Mouse (Mus musculus): ENCODE data around the gene Gm45140. TPM values are rescaled to one million over a fixed set of nuclear protein-coding genes. Genes with fewer than 3 reads are reported as not detected.
"Not testable (repeated sequence)": the region's sequence is repeated elsewhere in the genome, so short reads cannot be mapped to it uniquely, and the experiment has no call there.

Gm45140 gene
- total RNA-seq, 2 experiments from 2014 or later, result 1.8 to 3.4 TPM

DNA sequence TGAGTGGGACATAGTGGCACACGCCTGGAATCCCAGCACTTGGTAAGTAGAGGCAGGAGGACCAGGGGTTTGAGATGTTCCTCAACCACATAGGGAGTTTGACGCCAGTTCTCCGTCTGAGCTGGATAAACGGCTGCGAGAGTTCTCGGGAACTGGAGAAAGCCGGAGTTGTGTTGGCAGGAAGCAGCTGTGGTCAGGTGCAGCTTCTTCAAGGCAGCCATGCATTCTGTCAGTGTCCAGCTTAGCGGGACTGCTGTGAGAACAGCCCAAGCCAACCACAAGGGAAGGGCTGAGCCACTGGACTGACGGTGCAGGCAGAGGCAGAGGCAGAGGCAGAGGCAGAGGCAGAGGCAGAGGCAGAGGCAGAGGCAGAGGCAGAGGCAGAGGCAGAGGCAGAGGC is 60.7 kb downstream of the Gm45140 start:
- DNase-seq, result no peak

DNA sequence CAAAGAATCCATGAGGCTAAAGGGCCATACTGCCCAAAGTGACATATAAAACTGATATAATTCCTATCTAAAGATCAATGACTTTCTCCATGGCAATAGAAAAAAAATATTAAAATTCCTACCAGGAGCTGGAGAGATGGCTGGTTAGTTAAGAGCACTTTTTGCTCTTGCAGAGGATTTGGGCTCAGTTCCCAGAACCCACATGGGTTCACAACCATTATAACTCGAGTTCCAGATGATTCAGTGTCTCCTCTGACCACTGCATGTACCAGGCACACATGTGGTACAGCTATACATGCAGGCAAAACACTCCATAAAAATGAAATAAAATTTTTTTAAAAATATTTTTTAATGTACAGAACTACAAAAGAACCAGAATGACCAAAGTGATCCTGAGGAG is 61.1 kb downstream of the Gm45140 start:
- no peak for DNase-seq

DNA sequence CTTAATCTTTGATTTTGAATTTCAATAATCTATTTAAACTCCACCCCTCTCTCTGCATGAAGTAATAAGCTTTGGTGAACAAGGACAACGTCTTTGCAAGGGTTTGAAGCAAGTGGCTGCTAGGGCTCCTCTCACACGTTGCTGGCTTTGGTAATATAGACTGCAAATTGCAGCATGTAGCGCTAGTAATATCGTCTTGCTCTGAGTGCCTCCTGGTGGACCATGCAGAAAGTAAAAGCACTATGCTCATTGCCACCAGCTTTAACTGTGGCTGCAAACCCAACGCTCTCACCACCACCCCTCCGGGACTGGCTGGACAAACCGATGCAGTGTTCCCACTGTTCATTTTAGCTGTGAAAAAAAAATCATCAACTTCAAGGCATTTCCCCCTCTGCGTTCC is 65.0 kb downstream of the Gm45140 start:
- DNase-seq, result no peak

DNA sequence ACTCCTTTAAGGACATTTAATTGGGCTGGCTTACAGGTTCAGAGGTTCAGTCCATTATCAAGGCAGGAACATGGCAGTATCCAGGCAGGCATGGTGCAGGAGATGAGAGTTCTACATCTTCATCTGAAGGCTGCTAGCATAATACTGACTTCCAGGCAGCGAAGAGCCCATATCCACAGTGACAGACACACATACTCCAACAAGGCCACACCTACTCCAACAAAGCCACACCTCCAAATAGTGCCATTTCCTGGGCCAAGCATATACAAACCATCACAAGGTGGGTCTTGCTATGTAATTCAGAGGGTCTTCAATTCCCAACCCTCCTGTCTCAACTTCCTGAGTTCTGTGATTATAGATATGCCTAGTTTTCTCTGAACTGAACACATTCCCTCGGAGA is 71.3 kb downstream of the Gm45140 start:
- not testable (repeated sequence) for DNase-seq

DNA sequence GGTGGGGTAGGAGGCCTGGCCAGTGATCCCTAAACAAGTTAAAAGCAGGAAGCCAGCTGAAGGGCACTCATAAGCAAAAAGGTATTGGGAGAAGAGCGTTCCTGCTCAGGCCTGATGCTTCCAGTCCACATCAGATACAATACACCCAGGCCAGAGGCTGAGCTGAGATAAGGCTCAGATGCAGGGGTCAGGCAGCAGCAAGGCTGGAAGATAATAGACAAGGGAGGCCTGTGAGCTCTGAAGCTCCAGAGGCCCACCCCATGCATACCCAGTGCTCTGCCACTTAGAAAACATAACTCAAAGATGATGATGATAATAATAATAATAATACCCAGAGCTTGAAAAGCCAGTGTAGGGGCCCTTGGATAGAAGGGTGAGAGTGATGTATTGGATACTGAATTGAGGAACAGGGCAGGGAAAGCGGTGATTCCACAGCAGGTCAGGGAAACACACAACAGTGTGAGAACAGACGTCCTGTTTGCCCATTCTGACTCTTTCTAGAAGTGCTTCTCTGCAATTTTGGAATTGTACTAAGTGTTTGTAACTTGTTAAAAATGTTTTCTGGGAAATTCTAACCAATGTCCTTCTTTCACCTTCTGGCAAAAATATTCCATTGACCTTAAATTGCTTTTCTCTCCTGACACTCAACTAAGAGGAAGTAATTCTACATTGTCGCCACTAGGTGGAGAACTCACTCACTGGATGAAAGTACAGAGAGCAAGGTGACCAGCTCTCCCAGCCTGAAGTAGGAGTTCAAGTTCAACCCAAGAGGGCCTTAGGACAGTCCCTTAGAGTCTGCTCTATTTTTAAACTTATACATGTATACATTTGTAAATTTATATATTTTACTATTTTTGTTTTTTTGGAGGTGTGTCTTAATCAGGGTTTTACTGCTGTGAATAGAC is 72.0 kb downstream of the Gm45140 start:
- no peak for DNase-seq

DNA sequence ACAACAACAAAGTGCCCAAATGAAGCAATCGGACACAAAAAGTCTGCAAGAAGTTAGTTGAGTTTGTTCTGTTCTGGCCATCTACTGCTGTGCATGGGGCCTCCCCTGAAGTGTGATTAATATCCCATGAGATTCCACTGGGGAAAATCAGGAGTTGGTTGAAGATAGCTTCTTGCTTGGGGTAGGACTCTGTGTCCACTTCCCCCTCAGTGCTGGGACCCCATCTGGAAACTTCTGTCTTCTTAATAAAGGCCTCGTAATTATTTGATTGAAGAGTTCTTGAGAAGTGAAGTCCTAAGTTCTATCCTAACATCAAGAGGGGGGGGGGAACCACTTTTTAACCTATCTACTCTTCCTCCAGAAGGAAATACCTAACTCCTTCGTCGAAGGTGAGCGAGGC is 73.4 kb downstream of the Gm45140 start:
- DNase-seq, result no peak

DNA sequence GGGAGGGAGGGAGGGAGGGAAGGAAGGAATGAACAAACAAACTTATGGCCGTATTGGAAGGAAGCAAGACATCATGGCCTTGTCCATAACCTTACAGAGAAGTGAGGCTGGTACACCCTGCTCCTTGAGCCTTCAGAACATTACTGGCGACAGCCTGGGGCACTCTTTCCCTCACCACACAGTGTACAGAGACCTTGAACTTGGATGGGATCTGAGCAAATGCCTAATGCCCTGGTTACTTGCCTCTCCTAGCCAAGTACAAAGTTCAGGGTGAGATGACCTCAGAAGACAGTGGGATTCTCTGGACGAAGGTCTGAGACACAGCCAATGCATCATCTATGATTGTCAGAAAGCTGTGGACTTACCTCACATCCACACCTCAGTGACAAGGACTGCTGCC is 75.7 kb downstream of the Gm45140 start:
- no peak for DNase-seq

DNA sequence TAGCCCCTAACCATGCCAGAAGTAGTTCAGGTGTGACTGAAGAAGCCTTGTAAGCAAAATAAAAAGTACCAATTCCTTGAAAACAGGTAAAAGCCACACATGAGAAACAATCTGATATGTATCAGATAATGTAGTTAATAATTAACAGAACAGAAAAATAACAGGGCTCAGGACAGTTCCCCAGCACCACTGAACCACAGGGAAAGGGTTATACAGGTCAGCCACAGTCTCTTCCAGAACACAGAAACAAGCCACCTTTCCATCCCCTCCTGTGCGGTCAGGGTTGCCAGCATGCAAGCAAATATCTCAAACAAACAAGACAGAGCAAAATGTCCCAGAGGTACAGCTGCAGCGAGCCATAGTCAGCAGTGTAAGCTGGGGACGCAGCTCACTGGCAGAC is 76.2 kb downstream of the Gm45140 start:
- no peak for DNase-seq

DNA sequence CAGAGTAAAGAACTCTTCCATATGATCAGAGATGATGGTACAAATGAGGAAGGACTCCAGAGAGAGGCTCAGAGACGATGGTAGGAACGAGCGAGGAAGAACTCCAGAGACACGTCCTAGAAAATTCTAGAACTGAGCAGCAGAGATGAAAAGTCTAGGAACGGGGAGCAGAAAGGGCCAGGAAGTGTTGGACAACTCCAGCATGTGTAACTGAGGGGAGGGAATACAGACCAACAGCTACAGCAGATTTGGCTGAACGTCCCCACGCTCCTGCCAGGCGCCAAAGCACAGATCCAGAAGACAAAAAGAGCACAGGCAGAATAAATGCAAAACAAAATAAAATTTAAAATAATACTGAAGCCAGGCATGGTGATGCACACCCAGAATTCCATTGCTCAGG is 78.7 kb downstream of the Gm45140 start:
- no peak for DNase-seq

DNA sequence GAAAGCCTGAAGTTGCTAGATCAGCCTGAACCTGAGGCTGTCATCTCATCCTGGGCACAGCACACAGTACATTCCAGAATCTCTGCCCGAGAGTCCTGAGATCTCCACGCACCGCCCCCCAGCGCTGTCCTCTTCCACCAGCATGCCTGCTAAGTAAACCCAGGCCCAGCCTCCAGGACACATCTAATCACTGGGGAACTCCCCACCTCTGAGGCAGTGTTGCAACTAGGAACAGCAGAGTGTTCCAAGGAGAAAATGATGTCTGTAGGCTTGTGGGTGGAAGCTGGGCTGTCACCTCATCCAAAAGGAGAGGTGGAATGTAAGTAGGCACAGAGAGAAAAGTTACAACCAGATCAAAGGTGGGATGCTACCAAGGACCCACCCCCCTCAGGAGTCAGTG is 80.4 kb downstream of the Gm45140 start:
- no peak for DNase-seq

DNA sequence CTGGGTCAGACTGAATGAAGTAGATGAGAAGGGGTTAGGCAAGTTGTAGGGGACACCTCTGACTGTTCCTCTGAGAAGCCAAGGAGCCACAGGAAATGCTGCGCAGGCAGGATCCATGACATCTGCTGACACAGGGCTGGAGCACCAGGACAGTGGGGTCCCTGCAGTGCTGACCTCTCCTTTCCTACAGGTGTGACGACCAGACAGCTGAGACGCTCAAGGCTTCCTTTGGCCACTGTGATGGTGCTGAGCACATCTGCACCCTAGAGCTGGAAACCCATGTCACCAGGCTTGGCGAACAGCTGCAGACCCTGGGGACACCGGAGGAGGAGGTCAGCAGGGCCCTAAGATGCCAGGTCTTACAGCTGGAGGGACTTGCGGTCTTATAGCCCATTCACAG is 84.0 kb downstream of the Gm45140 start:
- DNase-seq, result no peak

DNA sequence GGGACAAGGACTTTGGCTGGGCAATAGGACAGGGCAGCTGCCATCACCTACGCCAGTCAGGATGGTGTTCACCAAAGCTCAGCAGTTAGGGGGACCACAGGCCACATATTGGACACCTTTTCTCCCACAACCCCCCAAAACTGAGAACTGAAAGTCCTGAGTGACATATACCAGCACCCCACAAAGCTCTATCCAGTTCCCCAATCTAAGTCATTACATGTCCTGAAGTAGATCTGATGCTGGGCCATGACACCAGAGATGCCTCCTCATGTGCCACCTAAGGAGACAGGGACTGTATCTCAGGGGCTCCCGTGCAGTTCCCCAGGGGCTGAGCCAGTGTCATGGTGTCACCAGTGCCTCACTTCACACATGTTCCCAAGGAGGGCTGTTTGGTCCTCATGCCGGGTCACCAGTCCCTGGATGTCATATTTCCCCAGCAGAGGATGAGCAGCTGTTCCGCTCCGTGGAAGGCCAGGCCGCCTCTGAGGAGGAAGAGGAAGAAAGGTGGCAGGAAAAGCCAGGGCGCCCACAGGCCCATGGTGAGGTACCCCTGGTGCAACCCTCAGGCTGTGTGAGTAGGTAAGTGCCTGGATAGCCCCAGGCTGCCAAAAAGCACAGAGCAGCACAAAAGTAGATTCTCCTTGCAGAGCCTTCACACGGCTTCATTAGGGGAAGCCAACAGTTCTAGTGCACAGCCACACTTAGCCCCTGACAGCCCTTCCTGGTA is 85.2 kb downstream of the Gm45140 start:
- DNase-seq, result no peak

DNA sequence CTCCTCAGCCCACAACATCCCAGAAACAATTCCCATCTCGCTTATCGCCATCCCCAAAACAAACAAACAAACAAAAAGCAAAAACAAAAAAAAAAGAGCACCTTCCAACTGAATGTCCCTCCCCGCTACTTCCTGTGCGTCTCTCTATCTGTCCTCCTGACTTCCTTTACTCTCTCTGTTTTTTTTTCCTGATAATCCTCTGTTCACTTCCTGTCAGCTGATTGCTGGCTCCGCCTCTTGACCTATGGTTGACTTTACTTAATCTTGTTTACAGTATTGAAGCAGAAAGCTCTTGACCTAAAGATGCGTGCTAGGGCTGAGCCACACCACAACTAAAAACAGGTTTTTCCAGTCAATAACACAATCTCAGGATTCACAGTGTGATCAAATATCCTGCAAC is 87.1 kb downstream of the Gm45140 start:
- DNase-seq, result no peak

DNA sequence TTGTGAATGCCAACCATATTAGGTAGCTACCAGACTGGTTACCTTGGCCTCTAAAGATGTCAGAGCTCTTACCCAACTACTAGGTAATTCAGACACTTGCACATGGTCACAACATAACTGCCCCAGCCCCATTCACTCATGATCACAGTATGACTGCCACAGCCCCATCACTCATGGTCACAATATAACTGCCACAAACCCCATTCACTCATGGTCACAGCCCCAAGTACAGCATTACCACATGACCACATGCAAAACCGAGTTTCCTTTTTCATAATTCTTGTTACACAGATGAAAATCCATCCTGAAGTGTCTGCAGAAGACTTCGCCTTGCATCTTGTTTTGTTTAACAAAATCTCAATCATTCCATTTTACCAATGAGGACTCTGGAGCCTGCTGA is 87.5 kb downstream of the Gm45140 start:
- no peak for DNase-seq

DNA sequence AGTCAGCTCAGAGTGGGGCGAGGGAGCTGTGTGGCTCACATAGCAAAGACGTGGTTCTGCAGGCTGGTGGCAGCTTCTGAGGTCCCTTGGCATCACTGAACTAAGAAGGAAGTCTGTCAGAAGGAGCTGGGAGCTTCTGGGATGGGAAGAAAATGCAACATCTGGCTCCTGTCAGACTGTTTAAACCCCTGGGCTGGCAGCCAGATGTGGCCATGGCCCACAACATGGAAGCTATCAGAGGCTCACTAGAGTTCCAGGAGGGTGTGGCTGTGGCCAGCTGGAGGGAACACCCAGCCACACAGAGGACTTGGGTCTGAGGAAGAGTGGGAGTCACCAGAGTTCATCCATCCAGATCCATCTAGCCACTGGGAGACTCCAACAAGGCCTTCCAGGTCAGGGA is 88.7 kb downstream of the Gm45140 start:
- no peak for DNase-seq

DNA sequence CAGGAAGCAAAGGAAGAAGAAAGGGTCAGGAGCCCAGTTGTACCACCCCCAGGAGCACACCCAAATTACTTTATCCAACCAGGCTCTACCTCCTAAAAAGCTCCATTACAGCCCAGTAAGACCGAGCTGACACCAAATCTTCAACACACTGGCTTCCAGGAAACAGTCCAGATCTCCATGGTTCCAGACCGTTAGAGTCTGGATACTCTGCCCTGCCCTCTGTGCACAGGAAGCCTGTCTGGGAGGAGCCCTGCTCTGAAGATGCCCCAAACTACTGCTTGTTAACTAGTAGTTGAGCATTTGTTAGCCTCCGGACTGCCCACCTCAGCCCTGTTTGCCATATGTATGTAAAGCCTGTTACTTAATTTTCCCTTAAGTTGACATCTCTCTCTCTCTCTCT is 89.5 kb downstream of the Gm45140 start:
- no peak for DNase-seq

DNA sequence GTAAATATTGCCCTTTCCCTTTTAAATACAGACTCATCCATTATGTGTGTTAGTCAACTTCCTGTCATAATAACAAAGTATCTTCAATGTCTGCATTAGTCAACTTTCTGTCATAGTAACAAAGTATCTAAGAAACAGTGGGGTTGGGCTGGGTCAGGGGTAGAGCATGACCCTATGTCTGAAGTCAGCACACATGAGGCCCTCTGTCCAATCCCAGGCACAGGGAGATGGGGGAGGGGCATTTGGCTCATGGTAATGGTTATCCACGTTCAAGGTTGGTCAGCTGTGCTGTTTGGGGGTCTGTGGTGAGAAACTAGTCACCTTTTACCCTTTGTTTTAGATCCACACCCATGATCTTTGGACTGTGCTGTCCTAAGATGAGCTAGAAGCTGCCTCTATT is 90.3 kb downstream of the Gm45140 start:
- DNase-seq, result no peak

DNA sequence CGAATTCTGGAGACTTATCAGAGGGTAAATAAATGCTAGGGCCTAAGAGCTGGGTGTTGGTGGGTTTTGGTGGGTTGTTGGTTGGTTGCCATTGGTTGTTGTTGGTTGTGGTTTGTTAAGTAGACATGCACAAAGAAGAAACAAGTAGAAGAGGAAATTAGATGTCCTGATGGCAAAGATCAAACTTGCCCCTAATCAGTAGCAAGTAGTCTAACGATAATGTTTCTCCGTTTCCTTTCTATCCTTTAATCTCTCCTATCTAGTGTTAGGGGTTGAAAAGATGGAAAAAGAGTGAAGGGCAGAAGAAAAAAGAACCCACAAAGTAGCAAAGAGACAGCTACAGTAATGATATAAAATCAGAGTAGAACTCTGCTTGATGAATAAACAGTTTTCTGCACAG is 91.0 kb downstream of the Gm45140 start:
- no peak for DNase-seq

DNA sequence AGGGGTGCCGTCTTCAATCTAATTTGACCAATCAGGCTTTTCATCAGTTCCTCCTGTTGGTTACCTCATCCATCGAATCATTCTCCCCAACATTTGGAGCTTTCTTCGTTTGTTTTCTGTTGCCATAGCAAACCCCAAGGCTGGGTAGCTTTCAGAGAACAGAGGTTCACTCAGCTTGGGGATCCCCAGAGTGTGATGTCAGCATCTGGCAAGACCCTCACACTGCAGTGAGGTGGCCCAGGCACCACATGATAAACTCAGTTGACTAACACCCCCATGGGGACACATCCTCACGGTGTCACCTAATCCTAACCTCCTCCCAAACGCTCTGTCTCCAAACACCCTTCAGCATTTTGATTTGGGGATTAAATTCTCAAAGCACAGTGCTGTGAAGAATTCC is 92.3 kb downstream of the Gm45140 start:
- no peak for DNase-seq

DNA sequence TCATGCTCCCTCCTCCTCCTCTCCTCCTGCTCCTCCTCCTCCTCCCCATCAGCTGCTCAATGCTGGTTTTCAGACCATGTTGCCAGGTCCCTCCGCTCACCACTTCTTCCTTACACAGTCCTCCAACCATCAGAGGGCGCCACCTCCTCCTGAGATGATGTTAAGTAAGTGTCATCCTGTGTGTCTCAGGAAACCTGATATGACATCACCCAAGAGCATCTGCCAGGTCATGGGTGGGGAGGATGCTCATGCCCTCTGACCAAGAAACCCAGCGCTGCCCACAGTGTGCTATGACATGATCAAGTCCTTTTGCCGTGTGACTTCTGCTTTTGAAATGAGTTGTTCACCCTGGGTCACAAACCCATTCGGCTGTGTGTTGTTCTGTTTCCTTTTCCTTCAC is 92.8 kb downstream of the Gm45140 start:
- peak in 1 of 2 experiments; percentile 8 for DNase-seq

DNA sequence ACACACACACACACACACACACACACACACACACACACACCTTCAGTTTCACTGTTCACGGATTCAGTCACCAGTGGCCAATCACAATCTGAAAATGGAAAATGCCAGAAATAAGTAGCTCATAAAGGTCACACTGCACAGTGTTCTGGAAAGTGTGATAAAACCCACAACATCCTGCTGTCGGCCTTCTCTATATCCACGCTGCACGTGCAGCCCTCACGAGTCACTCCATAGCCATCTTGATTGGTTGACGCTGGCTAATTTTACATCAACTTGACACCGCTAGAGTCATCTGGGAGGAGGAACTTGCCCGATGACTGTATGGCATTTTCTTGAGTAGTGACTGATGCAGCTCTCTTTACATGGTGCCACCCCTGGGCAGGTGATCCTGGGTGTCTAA is 93.6 kb downstream of the Gm45140 start:
- no peak for DNase-seq

DNA sequence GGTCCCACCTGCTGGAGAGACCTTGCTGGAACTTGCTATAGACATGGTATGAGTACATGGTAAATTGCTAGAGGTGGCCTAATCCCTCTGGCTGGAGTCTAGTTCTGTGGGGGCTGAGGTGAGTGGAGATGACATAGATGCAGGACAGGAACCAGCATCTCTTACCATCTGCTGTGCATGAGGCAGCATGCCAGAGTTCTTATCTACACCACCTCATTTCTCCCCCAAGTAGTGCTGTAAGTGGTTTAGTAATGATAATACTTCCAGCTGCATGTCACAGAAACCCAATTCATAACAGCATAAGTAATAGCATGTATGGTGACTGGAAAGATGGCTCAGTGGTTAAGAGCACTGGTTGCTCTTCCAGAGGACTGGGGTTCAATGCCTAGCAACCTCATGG is 95.1 kb downstream of the Gm45140 start:
- DNase-seq, result no peak

DNA sequence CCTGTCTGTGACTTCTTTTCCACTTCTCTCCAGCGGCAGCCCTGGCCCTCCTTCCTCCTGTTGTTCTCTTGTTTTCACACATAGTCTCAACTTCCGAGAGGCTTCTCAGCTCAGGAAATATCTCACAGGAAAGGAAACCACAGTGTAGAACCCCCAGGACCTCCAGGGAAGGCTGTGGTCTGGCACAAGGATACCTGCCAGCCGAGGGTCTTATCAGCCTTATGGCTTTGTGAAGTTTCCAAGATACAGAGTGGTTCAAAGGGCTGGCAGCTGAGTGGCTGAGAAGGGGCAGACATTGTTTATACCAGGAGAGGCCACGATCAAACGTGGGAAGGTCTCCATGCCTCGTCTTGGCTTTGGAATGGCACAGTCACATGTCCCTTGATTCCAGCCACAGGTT is 95.7 kb downstream of the Gm45140 start:
- DNase-seq, result no peak
